Mouse (Mus musculus) granulocyte monocyte progenitor cell, adult 5-6 weeks (primary cell): Measurements from ENCODE around the gene Cavin1. TPM values are rescaled to one million over a fixed set of nuclear protein-coding genes. Genes with fewer than 3 reads are reported as not detected.

ENCODE experiments used
- ATAC-seq: replicated peaks from 2 replicates; pipeline ENCODE4 v1.8.0; 2016; ENCODE audit warnings: mild to moderate bottlenecking, moderate TSS enrichment, inconsistent platforms; ENCODE audit not compliant: poor library complexity, severe bottlenecking
- total RNA-seq, 2 experiments: library from RNA; stranded (forward) in 1 of 2; stranded (reverse) in 1 of 2; fragments of 200-712, 200-1000 nt in 1 of 2; fragments of >200 nt in 1 of 2; fragmentation: Nextera tagmentation in 1 of 2; gene quantifications; 2 replicates each; pipeline ENCODE4 v1.2.3; 2014 to 2017

Gene Cavin1
- total RNA-seq (2014; fragmentation: Nextera tagmentation) (1.1 and 1.5 TPM in 2 replicates), total RNA-seq (2017) (0.93 and 1.6 TPM in 2 replicates)

DNA sequence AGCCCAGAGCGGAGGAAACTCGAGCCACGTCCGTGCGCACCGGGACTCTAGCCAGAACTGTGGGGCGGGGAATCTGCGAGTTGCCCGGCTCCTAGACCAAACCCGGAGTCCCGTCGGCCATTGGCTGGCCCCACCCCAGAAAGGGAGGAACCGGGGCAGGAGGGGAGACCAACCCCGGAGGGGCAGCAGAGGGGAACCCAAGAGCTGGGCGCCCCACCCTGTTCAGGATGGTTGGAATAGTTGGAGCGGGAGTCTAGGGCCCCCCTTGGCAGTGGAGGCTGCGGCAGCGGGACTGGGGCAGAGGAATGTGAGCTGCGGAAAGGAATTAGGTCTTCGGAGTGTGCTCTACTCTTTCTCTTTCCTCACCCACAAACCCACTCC, at the start of gene Cavin1:
Gene Cavin1, minus strand, starts transcription at position 331 of the 381 bp plus-strand sequence.
- ATAC-seq: peak; percentile 78

DNA sequence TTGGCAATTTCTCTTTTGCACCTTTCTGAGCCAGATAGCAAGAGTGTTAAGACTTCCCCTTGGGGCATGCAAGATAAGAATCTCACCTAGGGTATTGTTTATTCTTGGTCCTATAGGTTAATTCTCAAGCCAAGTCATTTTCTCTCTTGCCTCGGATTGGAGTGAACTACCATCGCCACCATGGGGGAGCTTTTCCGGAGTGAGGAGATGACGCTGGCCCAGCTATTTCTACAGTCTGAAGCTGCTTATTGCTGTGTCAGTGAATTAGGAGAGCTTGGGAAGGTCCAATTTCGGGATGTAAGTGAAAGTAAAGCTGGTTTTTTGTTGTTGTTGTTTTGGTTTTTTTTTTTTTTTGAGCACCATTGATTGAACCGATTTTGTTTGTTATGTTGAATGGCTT, 41.0 kb upstream of the Cavin1 start:
- no peak for ATAC-seq

DNA sequence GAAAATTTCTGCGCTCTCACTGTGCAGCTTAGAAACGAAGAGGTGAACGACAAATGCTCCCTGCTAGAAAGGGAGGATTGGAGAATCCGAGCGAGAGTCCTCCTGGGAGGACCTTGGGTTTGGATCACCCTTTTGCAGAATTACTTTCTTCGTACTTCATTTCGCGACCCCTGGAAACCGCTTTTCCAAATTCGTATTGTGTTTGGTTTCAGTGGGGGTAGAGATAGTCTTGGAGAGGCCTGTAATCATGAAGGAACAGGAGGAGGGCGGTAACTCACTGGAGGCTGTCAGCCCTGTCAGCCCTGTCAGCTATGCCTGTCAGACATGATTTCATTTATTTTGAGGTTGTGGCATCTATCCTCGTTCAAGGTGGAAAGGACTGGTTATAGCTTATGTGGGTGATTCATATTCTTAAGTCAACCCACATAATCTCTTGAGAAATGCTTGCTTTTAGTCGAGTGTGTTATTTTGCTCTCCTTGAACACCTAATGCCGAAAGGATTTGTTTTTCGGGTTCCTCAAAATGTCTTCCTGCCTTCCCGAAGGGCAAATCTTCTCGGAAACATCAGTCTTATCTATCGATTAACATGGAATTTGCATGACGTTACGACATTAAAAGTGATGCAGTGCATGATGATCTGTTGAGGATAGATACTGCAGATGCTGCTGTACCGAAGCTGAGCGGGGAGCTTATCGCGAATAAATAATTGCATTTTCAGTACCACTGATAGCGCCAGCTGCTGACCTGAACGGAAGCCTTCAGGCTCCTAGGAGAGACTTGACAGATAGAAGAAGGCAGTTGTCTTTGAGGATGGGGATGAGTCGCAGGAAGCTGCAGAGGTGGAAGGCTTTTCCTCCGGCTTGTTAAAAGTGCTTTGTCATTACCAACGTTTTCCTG, 39.4 kb upstream of the Cavin1 start:
- peak; percentile 17; the same call in 1 of the 2 replicates for ATAC-seq

DNA sequence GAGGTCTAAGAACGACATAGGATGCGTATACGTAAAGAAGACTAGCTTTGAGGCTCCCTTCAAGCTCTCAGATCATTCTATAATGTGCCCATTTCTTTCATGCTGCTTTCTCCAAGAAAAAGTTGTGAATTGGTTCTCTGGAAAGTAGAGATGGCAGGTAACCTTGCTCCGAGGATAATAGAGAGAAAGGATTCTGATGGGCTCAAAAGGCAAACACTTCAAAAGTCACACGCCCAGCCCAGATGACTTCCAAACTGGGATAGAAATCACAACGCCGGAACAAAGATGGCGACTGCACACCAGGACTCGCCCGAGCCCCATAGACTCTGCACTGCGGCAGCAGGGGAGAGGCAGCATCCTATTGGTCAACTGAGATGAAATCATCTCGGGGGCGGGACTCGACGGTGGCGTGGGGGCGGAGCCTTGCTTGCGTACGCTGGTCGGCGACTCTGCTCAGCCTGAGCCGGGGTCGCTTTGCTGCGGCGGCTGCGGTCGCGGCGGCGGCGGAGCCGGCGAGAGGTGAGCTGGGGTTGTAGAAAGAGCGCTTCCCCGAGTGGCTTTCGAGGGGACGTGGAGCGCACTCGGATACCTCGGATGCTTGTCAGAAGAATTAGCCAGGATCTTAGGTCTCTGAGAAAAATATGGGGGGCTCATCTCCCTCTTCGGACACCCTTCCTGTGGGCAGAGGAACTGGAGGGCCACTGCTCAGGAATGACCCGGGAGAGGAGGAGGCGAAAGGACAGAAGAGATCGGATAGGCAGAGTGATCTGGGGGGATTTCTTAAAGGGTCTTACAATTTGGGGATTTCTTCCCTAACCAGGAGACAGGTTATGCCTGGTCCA, 38.6 kb upstream of the Cavin1 start, which contains the start of gene Atp6v0a1:
Gene Atp6v0a1, plus strand, starts transcription at position 407 of the 842 bp plus-strand sequence.
- ATAC-seq: peak; percentile 96

DNA sequence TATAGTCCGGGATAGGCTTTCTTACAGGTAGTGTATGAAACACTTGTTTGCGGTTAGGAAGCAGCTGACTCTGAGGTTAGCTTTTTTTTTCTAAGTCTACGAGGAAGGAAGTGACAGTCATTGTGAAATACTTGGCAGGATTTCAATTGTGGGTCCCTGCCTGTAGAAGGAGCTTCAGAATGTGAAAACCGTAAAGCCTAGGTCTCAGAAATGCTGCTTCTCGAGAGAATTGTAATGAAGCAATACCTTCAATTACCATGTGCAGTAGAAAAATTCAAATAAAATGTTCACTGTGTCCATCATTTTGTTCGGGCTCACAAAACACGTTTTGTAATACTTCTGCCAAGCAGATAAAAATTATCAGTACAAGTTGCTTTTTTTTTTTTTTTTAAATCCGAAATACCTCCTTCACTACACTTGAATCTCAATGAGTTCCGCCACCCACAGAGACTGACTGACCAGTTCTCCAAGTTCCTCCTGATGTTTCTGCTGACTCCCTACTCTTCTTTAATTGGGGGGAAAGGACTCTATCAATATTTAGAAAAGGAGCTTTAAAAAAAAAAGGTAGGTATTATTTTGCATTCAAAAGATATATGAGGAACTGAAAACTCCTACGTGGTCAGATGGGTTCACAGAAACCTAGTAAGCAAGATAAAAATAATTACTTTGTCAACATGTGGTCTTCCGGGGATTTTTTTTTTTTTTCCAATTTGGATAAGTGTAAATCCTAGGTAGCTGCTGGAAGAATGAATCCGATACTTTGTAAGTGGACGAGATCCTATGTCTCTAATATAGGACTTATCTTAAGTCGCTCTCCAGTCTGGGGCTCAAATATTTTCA, 37.7 kb upstream of the Cavin1 start:
- ATAC-seq: peak; percentile 70

DNA sequence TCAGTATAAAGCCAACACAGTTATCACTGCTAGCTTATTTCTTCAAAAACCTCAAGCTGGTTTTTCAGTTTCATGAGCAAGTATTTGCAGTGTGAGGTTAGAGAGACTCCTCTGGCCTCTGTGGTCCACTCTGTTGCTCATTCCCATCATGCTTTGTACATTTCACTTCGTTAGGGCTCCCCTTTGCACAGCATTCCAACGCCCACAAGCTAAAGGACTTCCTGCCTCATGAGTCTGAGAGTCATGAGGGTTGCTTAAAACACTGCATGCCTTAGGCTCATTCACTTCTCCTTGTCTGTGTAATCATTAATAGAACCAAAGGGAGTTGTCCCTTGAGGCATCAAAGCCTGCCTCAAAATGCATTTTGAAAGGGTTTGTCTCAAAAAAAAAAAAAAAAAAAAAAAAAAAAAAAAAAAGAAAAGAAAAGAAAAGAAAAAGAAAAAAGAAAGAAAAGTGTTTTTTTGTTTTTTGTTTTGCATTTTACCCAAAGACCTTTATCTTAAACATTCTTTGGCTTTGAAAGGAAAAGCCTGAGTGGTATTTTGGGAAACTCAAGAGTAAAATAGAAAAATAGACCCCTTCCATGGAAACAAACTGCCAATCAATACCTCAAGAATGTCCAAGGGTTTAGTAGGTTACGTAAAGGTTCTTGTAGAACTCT, 32.5 kb upstream of the Cavin1 start:
- ATAC-seq: peak; percentile 74

DNA sequence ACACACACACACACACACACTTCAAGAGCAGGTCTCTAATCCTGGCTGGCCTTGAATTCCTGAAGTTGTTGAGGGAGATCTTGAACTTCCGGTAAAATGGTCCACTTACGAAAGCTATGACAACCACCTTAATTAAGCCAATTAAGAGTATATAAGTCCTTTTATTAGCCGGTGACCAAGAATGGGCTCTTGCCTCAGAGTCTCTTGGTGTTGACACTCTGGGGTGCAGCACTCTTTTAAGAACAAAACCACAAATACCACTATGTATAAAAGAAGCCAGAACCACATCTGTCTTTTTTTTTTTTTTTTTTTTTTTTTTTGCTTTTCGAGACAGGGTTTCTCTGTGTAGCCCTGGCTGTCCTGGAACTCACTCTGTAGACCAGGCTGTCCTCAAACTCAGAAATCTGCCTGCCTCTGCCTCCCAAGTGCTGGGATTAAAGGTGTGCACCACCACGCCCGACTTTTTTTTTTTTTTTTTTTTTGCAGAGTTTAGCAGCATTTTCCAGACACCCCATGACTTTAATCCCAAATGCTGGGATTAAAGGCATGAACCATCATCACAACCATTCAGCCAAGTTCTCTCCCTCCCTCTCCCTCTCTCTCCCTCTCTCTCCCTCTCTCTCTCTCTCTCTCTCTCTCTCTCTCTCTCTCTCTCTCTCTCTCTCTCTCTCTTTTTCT, 31.3 kb upstream of the Cavin1 start:
- ATAC-seq: peak; percentile 85

DNA sequence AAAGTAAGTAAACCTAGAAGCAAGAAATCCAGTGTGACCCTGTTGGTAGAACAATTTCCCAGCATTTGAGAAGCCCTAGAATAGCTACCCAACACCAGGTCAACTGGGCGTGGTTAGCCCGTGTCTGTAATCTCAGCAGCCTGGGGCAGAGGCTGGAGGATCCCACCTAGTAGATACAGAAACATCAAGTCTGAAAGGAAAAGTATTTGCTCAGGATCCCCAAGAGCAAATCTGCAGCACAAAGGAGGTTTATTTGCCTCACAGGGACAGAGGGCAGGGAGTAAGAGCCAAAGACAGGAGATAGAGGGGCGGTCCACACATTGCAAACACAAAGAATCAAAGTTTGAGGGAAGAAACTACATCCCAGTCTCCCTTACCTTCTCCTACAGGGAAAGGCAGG, 28.6 kb upstream of the Cavin1 start:
- no peak for ATAC-seq

DNA sequence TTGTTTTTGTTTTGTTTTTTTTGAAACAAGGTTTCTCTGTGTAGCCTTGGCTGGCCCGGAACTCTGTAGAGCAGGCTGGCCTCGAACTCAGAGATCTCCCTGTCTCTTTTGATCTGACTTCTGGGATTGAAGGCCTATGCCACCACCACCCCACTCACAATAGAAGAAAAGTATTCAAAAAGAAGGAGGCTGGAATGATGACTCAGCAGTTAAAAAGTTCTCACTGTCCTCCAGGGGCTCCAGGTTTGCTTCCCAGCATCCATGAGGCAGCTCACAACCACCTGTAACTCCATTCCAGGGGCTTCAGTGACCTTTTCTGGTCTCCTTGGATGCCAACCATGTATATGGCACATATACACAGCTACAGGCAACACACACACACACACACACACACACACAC, 28.1 kb upstream of the Cavin1 start:
- ATAC-seq: no peak

DNA sequence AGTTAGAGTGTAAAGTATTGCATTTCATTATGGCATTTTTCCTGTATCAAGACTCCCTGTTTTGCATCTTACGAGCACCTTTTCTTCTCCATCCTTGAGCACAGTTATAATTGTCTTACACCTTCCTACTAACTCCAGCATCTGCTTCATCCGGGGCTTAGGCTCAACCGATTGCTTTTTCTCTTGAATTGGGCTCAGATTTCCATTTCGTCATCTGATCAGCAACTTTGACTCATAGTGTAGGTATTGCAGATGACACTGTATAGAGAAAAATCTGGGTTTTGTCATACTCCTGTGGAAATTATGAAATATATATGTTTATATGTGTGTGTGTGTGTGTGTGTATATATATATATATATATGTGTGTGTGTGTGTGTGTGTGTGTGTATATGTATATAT, 25.8 kb upstream of the Cavin1 start:
- no peak for ATAC-seq

DNA sequence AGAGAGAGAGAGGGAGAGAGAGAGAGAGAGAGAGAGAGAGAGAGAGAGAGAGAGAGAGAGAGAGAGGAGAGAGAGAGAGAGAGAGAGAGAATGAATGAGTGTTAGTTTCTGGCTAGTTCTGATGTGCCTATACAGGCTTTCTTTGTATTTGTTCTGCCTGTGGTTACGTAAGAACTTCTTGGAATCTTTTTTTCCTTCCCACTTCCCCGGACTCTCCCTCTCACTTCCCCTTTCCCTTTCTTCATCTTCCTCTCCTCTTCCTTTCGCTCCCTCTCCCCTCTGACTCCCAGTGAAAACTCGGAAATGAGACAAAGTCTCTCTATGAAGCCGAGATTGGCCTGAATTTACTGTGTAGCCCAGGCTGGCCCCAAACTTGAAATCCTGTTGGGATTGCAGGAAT, 24.0 kb upstream of the Cavin1 start:
- peak; percentile 77 for ATAC-seq

DNA sequence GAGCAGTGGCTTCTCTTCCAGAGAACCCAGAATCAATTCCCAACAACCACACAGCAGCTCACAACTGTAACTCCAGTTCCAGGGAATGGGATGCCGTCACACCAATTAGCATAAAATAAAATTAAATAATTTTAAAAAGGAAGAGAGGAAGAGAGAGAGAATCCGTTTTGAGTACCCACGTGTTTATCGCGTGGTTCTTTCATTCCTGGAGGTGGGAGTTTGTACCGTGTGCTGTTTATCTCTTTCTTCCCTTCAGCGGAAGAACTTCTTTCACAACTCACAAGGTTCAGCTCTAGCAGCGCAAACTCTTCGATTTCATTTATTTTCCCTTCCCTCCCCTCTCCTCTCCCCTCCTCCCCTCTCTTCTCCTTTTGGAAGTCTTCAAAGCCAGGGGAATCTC, 23.5 kb upstream of the Cavin1 start:
- ATAC-seq: 0 out of 2 replicates have a peak, but pooled peaks have one; percentile 28

DNA sequence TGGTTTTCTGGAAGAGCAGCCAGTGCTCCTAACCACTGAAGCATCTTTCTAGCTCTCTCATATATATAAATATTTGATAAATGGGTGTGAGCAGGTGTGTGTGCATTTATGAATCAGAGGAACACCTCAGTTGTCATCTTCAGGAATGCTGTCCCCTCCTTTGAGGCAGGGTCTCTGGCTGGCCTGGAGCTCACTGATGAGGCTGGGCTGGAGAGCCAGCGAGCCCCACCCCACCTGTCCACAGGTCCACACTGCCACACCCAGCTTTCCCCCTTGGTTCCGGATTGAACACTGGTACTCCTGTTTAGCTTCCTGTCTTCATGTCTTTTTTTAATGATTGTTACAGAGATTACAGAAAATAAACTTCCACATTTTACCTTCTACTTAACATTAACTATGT, 22.8 kb upstream of the Cavin1 start:
- ATAC-seq: no peak

DNA sequence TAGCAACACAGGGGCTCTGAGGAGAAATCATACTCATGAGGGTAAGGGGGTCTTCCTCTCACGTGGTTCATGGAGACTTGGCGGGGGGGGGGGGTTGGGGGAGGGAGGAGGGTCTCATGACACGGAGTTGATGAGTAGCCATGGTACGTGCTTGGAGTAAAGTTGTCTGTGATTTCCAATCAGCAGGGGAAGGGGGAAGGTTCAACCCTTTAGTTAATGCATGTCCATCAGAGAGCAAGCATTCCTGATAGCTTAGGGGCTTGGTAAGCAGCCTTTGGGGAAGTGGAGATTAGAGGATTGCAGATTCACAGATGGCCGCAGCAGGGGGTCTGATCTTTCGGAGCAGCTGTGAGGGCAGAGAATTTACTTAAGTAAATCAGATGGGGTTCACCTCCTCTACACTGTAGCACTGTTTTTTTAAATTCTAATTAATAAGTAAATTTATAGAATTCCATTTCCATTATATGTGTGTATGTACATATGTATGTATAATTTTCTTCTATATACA, 20.4 kb upstream of the Cavin1 start:
- peak; percentile 28; the same call in 1 of the 2 replicates for ATAC-seq

DNA sequence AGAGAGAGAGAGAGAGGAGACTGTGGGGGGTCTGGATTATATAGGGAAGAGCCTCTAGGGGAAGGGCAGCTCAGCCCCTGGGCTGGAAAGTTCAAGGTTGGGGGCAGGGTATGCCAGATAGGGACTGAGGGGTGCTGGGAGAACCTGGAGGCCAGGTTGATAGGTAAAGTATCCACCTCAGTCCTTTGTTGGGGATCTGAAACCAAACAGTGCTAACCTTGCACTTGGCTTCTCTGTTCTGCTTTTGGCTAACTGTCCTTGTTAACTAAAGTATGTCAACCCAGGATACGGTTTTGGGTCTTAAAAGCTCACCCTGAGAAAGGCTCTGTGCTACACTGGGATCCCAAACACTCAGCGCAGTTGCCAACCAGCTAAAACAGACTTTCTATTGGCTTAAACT, 19.0 kb upstream of the Cavin1 start:
- ATAC-seq: no peak; the same call in 1 of the 2 replicates

DNA sequence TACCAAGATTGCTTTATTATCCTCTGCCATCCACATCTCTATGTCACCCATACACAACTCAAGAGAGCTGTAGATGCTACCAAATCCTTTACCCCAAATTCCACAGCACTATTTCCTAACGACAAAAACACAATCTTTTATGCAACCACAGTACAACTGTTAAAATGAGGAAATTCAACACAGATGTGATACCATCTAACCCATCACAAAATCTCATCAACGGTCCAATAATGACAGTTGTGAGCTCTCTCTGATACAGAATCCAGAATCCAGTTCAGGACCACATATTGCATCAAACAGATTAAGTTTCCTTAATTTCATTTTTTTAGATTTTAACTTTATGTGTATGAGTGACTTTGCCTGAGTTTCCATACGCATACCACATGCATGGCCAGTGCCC, 18.0 kb upstream of the Cavin1 start:
- peak; percentile 72 for ATAC-seq

DNA sequence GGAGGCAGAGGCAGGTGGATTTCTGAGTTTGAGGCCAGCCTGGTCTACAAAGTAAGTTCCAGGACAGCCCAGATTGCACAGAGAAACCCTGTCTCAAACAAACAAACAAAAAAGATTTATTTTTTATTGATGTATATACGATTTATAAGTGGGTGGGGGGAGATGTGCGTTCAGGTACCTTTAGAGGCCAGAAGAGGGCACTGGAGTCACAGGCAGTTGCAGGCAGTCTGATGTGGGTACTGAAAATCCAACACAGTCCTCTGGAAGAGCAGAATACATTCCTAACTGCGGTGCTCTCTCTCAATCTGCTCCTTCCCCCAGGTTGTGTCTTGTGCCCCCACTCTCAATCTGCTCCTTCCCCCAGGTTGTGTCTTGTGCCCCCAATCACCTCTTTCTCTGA, 14.9 kb upstream of the Cavin1 start:
- ATAC-seq: 0 out of 2 replicates have a peak, but pooled peaks have one; percentile 28

DNA sequence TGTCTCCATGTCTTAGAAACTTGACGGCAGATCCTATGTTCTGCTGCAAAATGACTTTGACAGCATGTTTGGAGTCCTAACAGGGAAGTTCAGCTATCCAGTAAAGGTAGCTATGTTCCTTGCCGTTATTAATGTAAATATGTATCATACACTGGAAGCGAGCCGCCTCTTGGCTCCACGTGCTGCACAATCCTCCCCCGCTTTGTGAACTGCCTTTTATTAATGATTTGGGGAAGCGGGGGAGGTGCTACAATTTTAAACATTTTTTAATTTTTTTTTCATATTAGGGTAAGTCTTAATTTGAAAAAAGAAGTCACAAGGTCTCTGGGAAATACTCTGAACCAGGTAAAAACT, 13.1 kb upstream of the Cavin1 start:
- no peak for ATAC-seq
